In genomic region chr15:87715037-87715676, GRCm38 (mm10) we compare ENCODE assay signal across 8 mouse cellular contexts.
A peak's percentile ranks its signal among the peaks of the same experiment; 100 is the strongest.
DNase-seq lines count a peak whose midpoint lies in the region; ATAC-seq lines count a peak whose summit lies in the region.

No protein-coding gene starts in this region.

- WGBS in neural tube, embryonic 11.5 days: 50% methylated on average over 9 of the region's 9 CpGs
- 24% methylated on average over 9 of the region's 9 CpGs for WGBS in embryonic facial prominence, embryonic 11.5 days

- H3K9ac ChIP-seq in neural tube, embryonic 11.5 days (ENCODE audit: low read length): no peak overlapping the region
- no peak overlapping the region for H3K9ac ChIP-seq in embryonic facial prominence, embryonic 11.5 days (replicated peaks; ENCODE audit: low read length)

- no peak overlapping the region for H3K4me2 ChIP-seq in neural tube, embryonic 11.5 days (ENCODE audit: low read depth)
- H3K4me2 ChIP-seq in embryonic facial prominence, embryonic 11.5 days (ENCODE audit: low read depth, low read length): no peak overlapping the region

- no peak overlapping the region for H3K27ac ChIP-seq in neural tube, embryonic 11.5 days (ENCODE audit: low read depth, low read length)
- no peak overlapping the region for H3K27ac ChIP-seq in embryonic facial prominence, embryonic 11.5 days (replicated peaks; ENCODE audit: low read depth, low read length)

- H3K9me3 ChIP-seq in neural tube, embryonic 11.5 days (ENCODE audit: control insufficient read depth, low read length): no peaks in the 10 kb centered on the region
- H3K9me3 ChIP-seq in embryonic facial prominence, embryonic 11.5 days (replicated peaks; ENCODE audit: control insufficient read depth, low read length): no peaks in the 10 kb centered on the region

- H3K36me3 ChIP-seq in neural tube, embryonic 11.5 days (ENCODE audit: control insufficient read depth, insufficient read depth, low read length): no peaks in the 10 kb centered on the region
- H3K36me3 ChIP-seq in embryonic facial prominence, embryonic 11.5 days (replicated peaks; ENCODE audit: control insufficient read depth, insufficient read depth, low read depth, low read length): no peaks in the 10 kb centered on the region

- H3K4me1 ChIP-seq in neural tube, embryonic 11.5 days (ENCODE audit: control insufficient read depth, insufficient read depth, low read length): no peaks in the 10 kb centered on the region
- no peaks in the 10 kb centered on the region; the same call in 1 of the 2 replicates for H3K4me1 ChIP-seq in embryonic facial prominence, embryonic 11.5 days (ENCODE audit: control insufficient read depth, insufficient read depth, low read length)

- intact Hi-C loops in heart, postnatal 36 days (cut with DNase I): no loop called here

- ATAC-seq in neural tube, embryonic 11.5 days (ENCODE audit: insufficient read depth, low FRiP score, low TSS enrichment): no peak
- peak; percentile 70 for ATAC-seq in embryonic facial prominence, embryonic 11.5 days (replicated peaks; ENCODE audit: insufficient number of reproducible peaks, low FRiP score, low TSS enrichment, low read depth)

- no peaks in the 10 kb centered on the region for H3K27me3 ChIP-seq in neural tube, embryonic 11.5 days (ENCODE audit: control insufficient read depth, insufficient read depth, low read length)
- no peaks in the 10 kb centered on the region for H3K27me3 ChIP-seq in embryonic facial prominence, embryonic 11.5 days (ENCODE audit: control insufficient read depth, insufficient read depth, low read length)

- peak; percentile 52 for DNase-seq in neural tube, embryonic 11.5 days (ENCODE audit: low spot score)
- DNase-seq in neural tube, embryonic 10.5 days (ENCODE audit: extremely low spot score, low spot score): no peak
- peak; percentile 21 for DNase-seq in embryonic facial prominence, embryonic 11.5 days (ENCODE audit: low spot score)
- peak; percentile 79 for DNase-seq in layer of hippocampus, adult 9-11 months
- DNase-seq in right cerebral cortex, adult 18-20 months: peak; percentile 64
- DNase-seq in adipocyte (ENCODE audit: low spot score): no peak
- no peak for DNase-seq in kidney, postnatal 36 days
- DNase-seq in heart, postnatal 36 days: no peak

- H3K4me3 ChIP-seq in neural tube, embryonic 11.5 days (ENCODE audit: low read depth, low read length): no peak overlapping the region
- no peak overlapping the region for H3K4me3 ChIP-seq in embryonic facial prominence, embryonic 11.5 days (ENCODE audit: low read depth, low read length)

Comparison
In these comparisons a context has a peak if more than half of its experiments do, and no peak if none do; other contexts are left out.
1. DNase-seq: peak in neural tube, embryonic 11.5 days (single experiment), embryonic facial prominence, embryonic 11.5 days (single experiment), layer of hippocampus, adult 9-11 months (single experiment) and right cerebral cortex, adult 18-20 months (single experiment); none in neural tube, embryonic 10.5 days (single experiment), adipocyte (single experiment), kidney, postnatal 36 days (0 of 2) and heart, postnatal 36 days (0 of 2).